Mouse (Mus musculus): ENCODE data around the gene Sh3bp1. TPM values are rescaled to one million over a fixed set of nuclear protein-coding genes. Genes with fewer than 3 reads are reported as not detected.
A peak's percentile ranks its signal among the peaks of the same experiment; 100 is the strongest.
"Not testable (repeated sequence)": the region's sequence is repeated elsewhere in the genome, so short reads cannot be mapped to it uniquely, and the experiment has no call there.

Gene Sh3bp1
- polyA plus RNA-seq, 1 experiment from 2014 or later: 2.9 TPM

DNA sequence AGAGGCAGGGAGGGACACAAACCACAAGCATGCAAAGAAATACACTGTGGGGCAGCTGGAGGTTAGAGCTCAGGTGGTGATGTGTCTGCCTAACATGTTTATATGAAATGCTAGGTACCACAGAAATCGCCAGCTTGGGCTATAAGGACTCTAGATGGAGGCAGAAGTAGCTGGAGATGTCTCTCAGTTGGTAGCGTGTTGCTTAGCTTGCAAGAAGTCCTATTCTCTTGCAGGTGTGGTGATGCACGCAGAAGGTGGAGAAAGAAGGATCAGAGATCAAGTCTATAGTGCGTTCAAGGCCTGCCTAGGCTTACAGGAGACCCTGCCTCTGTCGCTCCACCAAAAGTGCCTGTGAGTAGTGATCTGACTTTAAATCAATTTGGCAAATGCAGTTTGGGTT lies 24.0 kb upstream of the Sh3bp1 start:
- DNase-seq (no peak), ATAC-seq (ENCODE audit: low FRiP score, low TSS enrichment) (no peak)
- no peaks in the 10 kb centered on the region for H3K36me3 ChIP-seq (ENCODE audit: control insufficient read depth, insufficient read depth, low read length)
- H3K4me3 ChIP-seq (replicated peaks; ENCODE audit: low read depth, low read length): no peak overlapping the region; the same call in none of the 2 replicates
- no peak overlapping the region for H3K9ac ChIP-seq (replicated peaks; ENCODE audit: low read length)
- peak overlapping the region; percentile 98 for H3K27ac ChIP-seq (replicated peaks; ENCODE audit: low read depth, low read length)
- 82% methylated on average over 5 of the region's 5 CpGs for WGBS
- peak overlapping the region; percentile 88 for H3K4me2 ChIP-seq (ENCODE audit: low read length)
- no peaks in the 10 kb centered on the region for H3K9me3 ChIP-seq (ENCODE audit: control insufficient read depth, low read length)
- no peaks in the 10 kb centered on the region for H3K27me3 ChIP-seq (ENCODE audit: control insufficient read depth, insufficient read depth, low read length)
- H3K4me1 ChIP-seq (ENCODE audit: control insufficient read depth, insufficient read depth, low read length): peaks cover 15% of the 10 kb centered on the region

DNA sequence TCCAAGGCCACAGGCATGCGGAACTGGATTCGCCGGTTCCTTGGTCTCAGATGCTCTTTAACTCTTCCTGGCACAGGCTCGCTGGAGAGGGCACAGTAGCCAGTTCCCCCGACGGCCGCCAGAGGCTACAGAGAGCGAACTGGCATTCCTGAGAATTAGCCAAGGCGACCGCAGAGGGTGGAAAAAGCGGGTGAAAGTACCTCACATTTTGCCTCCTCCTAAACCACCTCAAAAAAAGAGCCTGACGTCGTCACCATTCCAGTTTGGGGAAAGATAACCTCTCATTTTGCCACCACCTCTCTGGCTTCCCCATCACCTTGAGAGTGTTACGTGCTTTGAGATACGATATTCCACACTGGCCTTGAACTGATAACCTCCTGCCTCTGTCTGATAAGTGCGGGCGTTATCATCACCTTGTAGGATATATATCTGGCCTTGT lies 23.3 kb upstream of the Sh3bp1 start:
- WGBS: 2% methylated on average over 17 of the region's 17 CpGs
- DNase-seq: peak; percentile 92
- ATAC-seq (ENCODE audit: low FRiP score, low TSS enrichment): peak; percentile 15; the same call in 1 of the 2 replicates
- Histone ChIP-seq H3K36me3 (ENCODE audit: control insufficient read depth, insufficient read depth, low read length) (peaks cover 4% of the 10 kb centered on the region; the same call in 1 of the 2 replicates), H3K4me2 (ENCODE audit: low read length) (peak overlapping the region; percentile 88), H3K4me3 (replicated peaks; ENCODE audit: low read depth, low read length) (peak overlapping the region; percentile 64), H3K9ac (replicated peaks; ENCODE audit: low read length) (peak overlapping the region; percentile 89; the same call in 1 of the 2 replicates), H3K27me3 (ENCODE audit: control insufficient read depth, insufficient read depth, low read length) (no peaks in the 10 kb centered on the region), H3K27ac (replicated peaks; ENCODE audit: low read depth, low read length) (peak overlapping the region; percentile 98), H3K4me1 (ENCODE audit: control insufficient read depth, insufficient read depth, low read length) (peaks cover 15% of the 10 kb centered on the region), H3K9me3 (ENCODE audit: control insufficient read depth, low read length) (no peaks in the 10 kb centered on the region)

DNA sequence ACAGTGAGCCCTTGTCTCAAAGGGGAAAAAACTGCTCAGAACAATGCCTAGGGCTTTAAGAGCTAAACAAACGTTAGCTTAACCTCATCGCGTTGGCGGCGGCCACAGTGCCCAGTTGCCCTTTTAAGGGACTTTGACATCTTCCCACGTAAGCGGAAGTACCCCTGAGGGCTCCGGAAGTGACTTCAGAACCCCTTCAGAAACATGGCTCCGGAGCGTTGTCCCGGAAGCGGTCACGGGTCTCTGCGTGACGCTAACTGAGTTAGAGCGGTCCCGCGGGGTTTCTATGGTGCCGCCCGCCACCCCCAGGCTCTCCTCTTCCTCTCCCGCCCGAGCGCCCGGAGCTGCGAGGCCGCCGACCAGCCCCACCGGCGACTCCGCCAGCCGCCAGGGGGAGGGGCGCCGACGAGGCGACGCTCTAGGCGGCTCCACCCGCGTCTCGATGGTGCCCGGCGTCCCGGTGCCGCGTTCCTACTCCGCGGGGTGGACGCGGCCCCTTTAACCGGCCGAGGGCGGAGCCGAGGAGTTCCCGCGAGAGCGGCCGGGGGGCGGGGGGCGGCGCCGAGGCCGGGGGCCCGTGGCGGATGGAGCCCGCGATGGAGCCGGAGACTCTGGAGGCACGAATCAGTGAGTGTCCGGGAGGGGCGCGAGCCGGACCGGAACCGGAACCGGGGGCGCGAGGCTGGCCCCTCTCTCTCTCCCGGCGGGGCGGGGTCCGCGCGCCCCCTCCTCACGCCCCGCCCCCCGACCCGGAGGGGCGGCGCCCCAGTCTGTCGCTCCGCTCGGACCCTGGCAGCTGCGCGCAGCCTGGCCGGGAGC lies 22.4 kb upstream of the Sh3bp1 start, which contains the start of gene Gga1:
TSS of gene Gga1 (plus strand) at position 200 of the 819 bp plus-strand sequence.
- no peaks in the 10 kb centered on the region for H3K9me3 ChIP-seq (ENCODE audit: control insufficient read depth, low read length)
- peaks cover 12% of the 10 kb centered on the region for H3K36me3 ChIP-seq (ENCODE audit: control insufficient read depth, insufficient read depth, low read length)
- under 1% methylated on average over 88 of the region's 95 CpGs for WGBS
- H3K9ac ChIP-seq (replicated peaks; ENCODE audit: low read length): peak within 1 kb of the TSS; percentile 89
- H3K27me3 ChIP-seq (ENCODE audit: control insufficient read depth, insufficient read depth, low read length): no peaks in the 10 kb centered on the region
- H3K27ac ChIP-seq (replicated peaks; ENCODE audit: low read depth, low read length): peak within 1 kb of the TSS; percentile 98
- H3K4me2 ChIP-seq (ENCODE audit: low read length): peak within 1 kb of the TSS; percentile 88
- H3K4me1 ChIP-seq (ENCODE audit: control insufficient read depth, insufficient read depth, low read length): peaks cover 15% of the 10 kb centered on the region
- H3K4me3 ChIP-seq (replicated peaks; ENCODE audit: low read depth, low read length): peak within 1 kb of the TSS; percentile 64
- ATAC-seq (ENCODE audit: low FRiP score, low TSS enrichment): peak; percentile 92
- peak; percentile 99 for DNase-seq

DNA sequence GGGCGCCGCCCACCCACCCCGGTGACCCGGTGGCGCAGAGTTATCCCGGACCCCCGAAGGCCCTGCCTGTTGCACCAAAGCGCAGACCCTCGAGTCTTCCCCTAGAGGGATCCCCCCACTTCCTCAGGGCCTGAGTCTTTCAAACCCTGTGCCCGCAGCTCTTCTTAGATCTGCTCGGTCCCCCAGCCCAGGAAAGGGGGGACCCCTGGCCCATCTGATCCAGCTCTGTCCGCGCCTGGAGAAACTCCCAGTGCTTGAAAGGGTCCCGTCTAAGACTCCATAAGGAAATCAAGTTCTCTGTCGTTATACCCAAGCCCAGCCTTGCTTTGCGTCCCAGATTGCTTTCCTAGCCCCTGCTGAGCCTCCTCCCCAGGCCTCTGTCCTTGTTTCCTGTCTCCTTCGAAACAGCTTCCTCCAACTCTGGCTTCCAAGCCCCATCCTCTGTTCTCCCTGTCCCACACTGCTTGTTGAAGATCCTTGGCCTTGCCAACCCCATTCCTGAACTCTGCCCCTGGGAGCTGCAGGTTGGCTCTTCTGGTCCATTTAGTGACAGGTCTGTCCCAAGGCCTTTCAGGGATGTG lies 21.7 kb upstream of the Sh3bp1 start:
- no peak for ATAC-seq (ENCODE audit: low FRiP score, low TSS enrichment)
- 0% methylated on average over 17 of the region's 17 CpGs for WGBS

DNA sequence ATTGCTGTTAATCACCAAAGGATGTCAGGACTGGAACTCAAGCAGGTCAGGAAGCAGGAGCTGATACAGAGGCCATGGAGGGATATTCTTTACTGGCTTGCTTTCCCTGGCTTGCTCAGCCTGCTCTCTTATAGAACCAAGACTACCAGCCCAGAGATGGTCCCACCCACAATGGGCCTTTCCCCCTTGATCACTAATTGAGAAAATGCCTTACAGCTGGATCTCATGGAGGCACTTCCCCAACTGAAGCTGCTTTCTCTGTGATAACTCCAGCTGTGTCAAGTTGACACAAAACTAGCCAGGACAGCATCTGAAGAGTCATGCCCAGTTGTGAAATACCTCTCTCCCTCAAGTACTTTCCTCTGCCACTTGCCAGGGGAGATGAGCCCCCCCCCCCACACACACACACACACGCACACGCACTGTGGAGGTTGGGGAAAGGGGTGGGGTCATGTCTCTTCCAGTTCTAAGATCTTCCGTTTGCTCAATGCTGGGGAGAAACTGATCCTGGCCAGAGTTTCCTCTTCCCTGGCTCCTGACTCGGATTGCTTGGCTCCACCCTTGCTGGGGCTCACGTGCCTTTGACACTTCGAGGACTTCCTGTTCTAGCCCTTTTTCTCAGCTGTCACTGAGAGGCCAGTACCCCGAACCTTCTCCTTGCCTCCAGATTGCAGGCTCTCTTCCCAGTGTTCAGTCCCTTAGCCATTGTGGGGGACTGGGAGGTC lies 20.6 kb upstream of the Sh3bp1 start:
- peaks cover 15% of the 10 kb centered on the region for H3K4me1 ChIP-seq (ENCODE audit: control insufficient read depth, insufficient read depth, low read length)
- DNase-seq; H3K27ac ChIP-seq (replicated peaks; ENCODE audit: low read depth, low read length); H3K9me3 ChIP-seq (ENCODE audit: control insufficient read depth, low read length); H3K27me3 ChIP-seq (ENCODE audit: control insufficient read depth, insufficient read depth, low read length); ATAC-seq (ENCODE audit: low FRiP score, low TSS enrichment); H3K4me2 ChIP-seq (ENCODE audit: low read length); H3K4me3 ChIP-seq (replicated peaks; ENCODE audit: low read depth, low read length): not testable (repeated sequence)
- WGBS: 79% methylated on average over 7 of the region's 7 CpGs
- peaks cover 30% of the 10 kb centered on the region for H3K36me3 ChIP-seq (ENCODE audit: control insufficient read depth, insufficient read depth, low read length)
- 0 out of 2 replicates have a peak overlapping the region, but pooled peaks have one; percentile 10 for H3K9ac ChIP-seq (replicated peaks; ENCODE audit: low read length)

More for the DNA sequence above, 21.7 kb upstream of the Sh3bp1 start:
- H3K4me3 ChIP-seq (replicated peaks; ENCODE audit: low read depth, low read length): peak overlapping the region; percentile 64
- H3K4me2 ChIP-seq (ENCODE audit: low read length): peak overlapping the region; percentile 88
- H3K4me1 ChIP-seq (ENCODE audit: control insufficient read depth, insufficient read depth, low read length): peaks cover 15% of the 10 kb centered on the region
- no peaks in the 10 kb centered on the region for H3K27me3 ChIP-seq (ENCODE audit: control insufficient read depth, insufficient read depth, low read length)
- peak overlapping the region; percentile 98 for H3K27ac ChIP-seq (replicated peaks; ENCODE audit: low read depth, low read length)
- no peak for DNase-seq
- no peaks in the 10 kb centered on the region for H3K9me3 ChIP-seq (ENCODE audit: control insufficient read depth, low read length)
- H3K36me3 ChIP-seq (ENCODE audit: control insufficient read depth, insufficient read depth, low read length): peaks cover 19% of the 10 kb centered on the region
- H3K9ac ChIP-seq (replicated peaks; ENCODE audit: low read length): peak overlapping the region; percentile 89

DNA sequence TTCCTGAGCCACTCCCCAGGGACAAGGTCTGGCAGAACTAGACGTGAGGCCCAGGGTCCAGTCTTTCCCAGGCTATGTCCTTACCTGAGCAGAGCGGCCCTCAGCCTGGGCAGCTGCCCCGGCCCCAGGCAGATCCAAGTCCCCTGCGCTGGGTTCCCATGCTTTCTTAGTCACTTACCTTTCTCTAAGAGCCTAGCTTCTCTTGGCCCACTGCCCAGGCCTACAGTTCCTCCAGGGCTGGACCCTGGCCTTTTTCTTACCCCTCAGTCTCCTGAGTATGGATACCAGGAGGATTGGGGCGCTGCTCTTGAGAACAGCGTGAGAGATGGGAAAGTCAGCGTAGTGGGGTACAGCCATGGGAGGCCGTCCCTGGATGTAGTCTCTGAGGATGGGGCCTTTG lies 19.1 kb upstream of the Sh3bp1 start:
- 95% methylated on average over 8 of the region's 8 CpGs for WGBS
- Histone ChIP-seq H3K27ac (replicated peaks; ENCODE audit: low read depth, low read length) (no peak overlapping the region), H3K9me3 (ENCODE audit: control insufficient read depth, low read length) (no peaks in the 10 kb centered on the region), H3K36me3 (ENCODE audit: control insufficient read depth, insufficient read depth, low read length) (peaks cover 42% of the 10 kb centered on the region), H3K4me2 (ENCODE audit: low read length) (no peak overlapping the region), H3K9ac (replicated peaks; ENCODE audit: low read length) (no peak overlapping the region), H3K4me1 (ENCODE audit: control insufficient read depth, insufficient read depth, low read length) (peaks cover 15% of the 10 kb centered on the region), H3K4me3 (replicated peaks; ENCODE audit: low read depth, low read length) (no peak overlapping the region), H3K27me3 (ENCODE audit: control insufficient read depth, insufficient read depth, low read length) (no peaks in the 10 kb centered on the region)
- no peak for ATAC-seq (ENCODE audit: low FRiP score, low TSS enrichment)
- no peak for DNase-seq

DNA sequence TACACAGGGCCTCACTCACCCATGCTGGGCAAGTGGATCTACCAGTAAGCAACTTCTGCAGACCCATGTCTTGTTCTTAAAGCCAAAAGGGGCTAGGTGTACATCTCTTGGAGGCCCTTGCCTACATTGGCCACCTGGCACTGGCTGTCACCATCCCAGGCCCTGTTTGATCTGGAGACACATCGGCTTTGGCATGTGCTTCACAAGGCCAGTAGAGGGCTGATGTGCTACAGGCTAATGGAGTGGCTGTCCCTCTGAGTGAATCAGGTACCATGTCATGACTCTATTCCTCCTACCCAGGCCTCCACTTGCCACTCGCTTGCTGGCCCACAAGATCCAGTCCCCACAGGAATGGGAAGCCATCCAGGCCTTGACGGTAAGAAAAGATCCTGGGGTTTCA lies 17.7 kb upstream of the Sh3bp1 start:
- DNase-seq (no peak), ATAC-seq (ENCODE audit: low FRiP score, low TSS enrichment) (no peak)
- Histone ChIP-seq H3K27ac (replicated peaks; ENCODE audit: low read depth, low read length) (no peak overlapping the region), H3K4me1 (ENCODE audit: control insufficient read depth, insufficient read depth, low read length) (peaks cover 6% of the 10 kb centered on the region; the same call in 1 of the 2 replicates), H3K27me3 (ENCODE audit: control insufficient read depth, insufficient read depth, low read length) (no peaks in the 10 kb centered on the region), H3K36me3 (ENCODE audit: control insufficient read depth, insufficient read depth, low read length) (peaks cover 56% of the 10 kb centered on the region), H3K4me3 (replicated peaks; ENCODE audit: low read depth, low read length) (no peak overlapping the region), H3K9me3 (ENCODE audit: control insufficient read depth, low read length) (no peaks in the 10 kb centered on the region), H3K4me2 (ENCODE audit: low read length) (no peak overlapping the region), H3K9ac (replicated peaks; ENCODE audit: low read length) (no peak overlapping the region)
- 84% methylated on average over 3 of the region's 3 CpGs for WGBS

DNA sequence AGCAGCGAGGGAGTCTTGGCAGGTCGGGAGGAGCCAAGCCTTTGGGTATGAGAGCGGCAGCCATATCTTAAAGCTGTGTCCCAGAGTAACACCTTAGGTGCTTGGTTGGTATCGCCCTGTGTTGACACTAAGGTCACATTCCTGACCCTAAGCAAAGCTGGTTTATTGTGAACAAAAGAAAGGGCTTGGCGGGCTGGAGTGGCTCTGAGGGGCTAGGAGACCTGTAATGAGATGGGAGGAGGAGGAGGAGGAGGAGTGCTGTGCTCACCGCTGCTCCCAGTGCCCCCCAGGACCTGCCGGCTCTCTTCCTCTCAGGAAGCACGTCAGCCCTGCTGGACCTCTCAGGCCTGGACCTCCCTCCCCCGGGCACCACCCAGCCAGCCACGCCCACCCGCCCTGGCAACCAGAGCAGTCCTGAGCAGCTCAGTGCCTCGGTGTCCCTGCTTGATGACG lies 10.1 kb upstream of the Sh3bp1 start:
- H3K36me3 ChIP-seq (ENCODE audit: control insufficient read depth, insufficient read depth, low read length): peaks cover 92% of the 10 kb centered on the region
- DNase-seq: no peak
- H3K27ac ChIP-seq (replicated peaks; ENCODE audit: low read depth, low read length): no peak overlapping the region
- no peak overlapping the region for H3K4me3 ChIP-seq (replicated peaks; ENCODE audit: low read depth, low read length)
- no peaks in the 10 kb centered on the region for H3K9me3 ChIP-seq (ENCODE audit: control insufficient read depth, low read length)
- H3K27me3 ChIP-seq (ENCODE audit: control insufficient read depth, insufficient read depth, low read length): no peaks in the 10 kb centered on the region
- H3K4me1 ChIP-seq (ENCODE audit: control insufficient read depth, insufficient read depth, low read length): no peaks in the 10 kb centered on the region
- 19% methylated on average over 13 of the region's 13 CpGs for WGBS
- no peak for ATAC-seq (ENCODE audit: low FRiP score, low TSS enrichment)
- no peak overlapping the region for H3K9ac ChIP-seq (replicated peaks; ENCODE audit: low read length)
- no peak overlapping the region for H3K4me2 ChIP-seq (ENCODE audit: low read length)

All from midbrain, embryonic 14.5 days (tissue).